In genomic region chr3:131522243-131522642, GRCm38 (mm10) we compare ENCODE assay signal across 19 mouse cellular contexts. TPM values are rescaled to one million over a fixed set of nuclear protein-coding genes. Genes with fewer than 3 reads are reported as not detected.
DNase-seq lines count a peak whose midpoint lies in the region; ATAC-seq and TF ChIP-seq lines count a peak whose summit lies in the region.
"Had no signal": no experiment of that assay in that cellular context is flagged by ENCODE, and none has a peak within 500 bp of the region (broad histone marks: within the 10 kb centered on the region; RNA-seq: fewer than 3 reads in every experiment).

No protein-coding gene starts in this region.

- no peaks in the 10 kb centered on the region for H3K4me1 ChIP-seq in heart, embryonic 11.5 days (ENCODE audit: control insufficient read depth, insufficient read depth, low read length)
- no peaks in the 10 kb centered on the region for H3K4me1 ChIP-seq in midbrain, embryonic 11.5 days (ENCODE audit: control insufficient read depth, insufficient read depth, low read length)
- H3K4me1 ChIP-seq in midbrain, embryonic 15.5 days, result no peaks in the 10 kb centered on the region
- peaks cover 18% of the 10 kb centered on the region; the same call in 1 of the 2 replicates for H3K4me1 ChIP-seq in lung, embryonic 15.5 days
- H3K4me1 ChIP-seq: hindbrain, embryonic 12.5 days; neural tube, embryonic 13.5 days had no signal

- no peak for ATAC-seq in heart, embryonic 11.5 days (replicated peaks; ENCODE audit: insufficient number of reproducible peaks, low FRiP score, low TSS enrichment)
- no peak for ATAC-seq in midbrain, embryonic 11.5 days (ENCODE audit: low FRiP score)
- ATAC-seq in midbrain, embryonic 15.5 days (replicated peaks), result no peak
- peak; percentile 66; the same call in 1 of the 2 replicates for ATAC-seq in lung, embryonic 15.5 days (ENCODE audit: borderline replicate concordance, extremely low read depth, low FRiP score, low TSS enrichment)
- no peak for ATAC-seq in inflammation-experienced regulatory T-cells, adult 6 months
- ATAC-seq: midbrain, embryonic 16.5 days had no signal

- H3K27me3 ChIP-seq in heart, embryonic 11.5 days (ENCODE audit: control insufficient read depth, insufficient read depth, low read length), result no peaks in the 10 kb centered on the region
- H3K27me3 ChIP-seq in midbrain, embryonic 11.5 days (ENCODE audit: control insufficient read depth, insufficient read depth, low read length), result no peaks in the 10 kb centered on the region
- H3K27me3 ChIP-seq in midbrain, embryonic 15.5 days (replicated peaks), result no peaks in the 10 kb centered on the region
- H3K27me3 ChIP-seq in lung, embryonic 15.5 days, result no peaks in the 10 kb centered on the region
- no peaks in the 10 kb centered on the region for H3K27me3 ChIP-seq in myocyte (ENCODE audit: control insufficient read depth, insufficient read depth, insufficient read length)
- H3K27me3 ChIP-seq: heart, embryonic 15.5 days; hindbrain, embryonic 12.5 days; neural tube, embryonic 13.5 days had no signal

- no peak overlapping the region for H3K27ac ChIP-seq in heart, embryonic 11.5 days (ENCODE audit: low read depth, low read length)
- no peak overlapping the region for H3K27ac ChIP-seq in midbrain, embryonic 11.5 days (ENCODE audit: low read depth, low read length)
- no peak overlapping the region for H3K27ac ChIP-seq in midbrain, embryonic 15.5 days
- H3K27ac ChIP-seq in lung, embryonic 15.5 days, result peak overlapping the region; percentile 27; the same call in 1 of the 2 replicates
- H3K27ac ChIP-seq: forebrain, embryonic 10.5 days; heart, embryonic 15.5 days; hindbrain, embryonic 12.5 days; left cerebral cortex, adult 2 months; macrophage; neural tube, embryonic 13.5 days had no signal

- H3ac ChIP-seq in myocyte (ENCODE audit: control insufficient read depth, insufficient read length), result no peak overlapping the region

- 60% methylated on average over 7 of the region's 7 CpGs for WGBS in heart, embryonic 11.5 days (ENCODE audit: insufficient replicate concordance)
- 89% methylated on average over 7 of the region's 7 CpGs for WGBS in midbrain, embryonic 11.5 days
- WGBS in midbrain, embryonic 15.5 days, result 82% methylated on average over 7 of the region's 7 CpGs
- 22% methylated on average over 7 of the region's 7 CpGs for WGBS in lung, embryonic 15.5 days

- H3K4me3 ChIP-seq in heart, embryonic 11.5 days (ENCODE audit: low read depth, low read length), result no peak overlapping the region
- H3K4me3 ChIP-seq in midbrain, embryonic 11.5 days (ENCODE audit: low read depth, low read length), result no peak overlapping the region
- no peak overlapping the region for H3K4me3 ChIP-seq in midbrain, embryonic 15.5 days
- H3K4me3 ChIP-seq in lung, embryonic 15.5 days, result no peak overlapping the region
- H3K4me3 ChIP-seq in myocyte, result no peak overlapping the region
- H3K4me3 ChIP-seq: forebrain, embryonic 10.5 days; heart, embryonic 15.5 days; hindbrain, embryonic 12.5 days; left cerebral cortex, adult 2 months; neural tube, embryonic 13.5 days had no signal

- DNase-seq in heart, adult 11 months, result peak; percentile 13
- peak; percentile 65 for DNase-seq in midbrain, embryonic 11.5 days (ENCODE audit: low spot score, missing footprints)
- DNase-seq in cerebellum, adult 9-11 months, result no peak
- DNase-seq: cerebellum, postnatal 25 days; gastrocnemius, postnatal 14 days; kidney, adult 18-20 months; liver had no signal

- no peaks in the 10 kb centered on the region for H3K9me3 ChIP-seq in heart, embryonic 11.5 days (replicated peaks; ENCODE audit: control insufficient read depth, low read length)
- no peaks in the 10 kb centered on the region for H3K9me3 ChIP-seq in midbrain, embryonic 11.5 days (ENCODE audit: control insufficient read depth, low read length)
- H3K9me3 ChIP-seq in midbrain, embryonic 15.5 days, result no peaks in the 10 kb centered on the region
- H3K9me3 ChIP-seq in lung, embryonic 15.5 days, result no peaks in the 10 kb centered on the region
- H3K9me3 ChIP-seq: forebrain, embryonic 10.5 days; heart, embryonic 15.5 days; hindbrain, embryonic 12.5 days; neural tube, embryonic 13.5 days had no signal

- H3K79me2 ChIP-seq in myocyte (ENCODE audit: control insufficient read depth, insufficient read depth), result no peaks in the 10 kb centered on the region

- no peak overlapping the region for H3K9ac ChIP-seq in heart, embryonic 11.5 days (ENCODE audit: low read depth, low read length)
- no peak overlapping the region for H3K9ac ChIP-seq in midbrain, embryonic 11.5 days (ENCODE audit: low read length)
- no peak overlapping the region for H3K9ac ChIP-seq in midbrain, embryonic 15.5 days
- H3K9ac ChIP-seq in lung, embryonic 15.5 days, result no peak overlapping the region
- H3K9ac ChIP-seq: heart, embryonic 15.5 days; hindbrain, embryonic 12.5 days; neural tube, embryonic 13.5 days had no signal

- H3K4me2 ChIP-seq in heart, embryonic 11.5 days, result no peak overlapping the region
- no peak overlapping the region for H3K4me2 ChIP-seq in midbrain, embryonic 11.5 days
- no peak overlapping the region for H3K4me2 ChIP-seq in midbrain, embryonic 15.5 days
- H3K4me2 ChIP-seq in lung, embryonic 15.5 days, result no peak overlapping the region
- H3K4me2 ChIP-seq in myocyte (ENCODE audit: low read depth), result peak overlapping the region; percentile 52
- H3K4me2 ChIP-seq: heart, embryonic 15.5 days; hindbrain, embryonic 12.5 days; neural tube, embryonic 13.5 days had no signal

- H3K36me3 ChIP-seq in heart, embryonic 11.5 days (ENCODE audit: control insufficient read depth, insufficient read depth, low read length), result no peaks in the 10 kb centered on the region
- no peaks in the 10 kb centered on the region for H3K36me3 ChIP-seq in midbrain, embryonic 11.5 days (ENCODE audit: control insufficient read depth, insufficient read depth, low read length)
- H3K36me3 ChIP-seq in midbrain, embryonic 15.5 days (replicated peaks), result no peaks in the 10 kb centered on the region
- no peaks in the 10 kb centered on the region for H3K36me3 ChIP-seq in lung, embryonic 15.5 days
- H3K36me3 ChIP-seq in myocyte (ENCODE audit: control insufficient read depth, insufficient read depth), result no peaks in the 10 kb centered on the region
- H3K36me3 ChIP-seq: forebrain, embryonic 10.5 days; heart, embryonic 15.5 days; hindbrain, embryonic 12.5 days; neural tube, embryonic 13.5 days had no signal

- no peak for TF ChIP-seq POLR2A in myocyte (IDR thresholded peaks at IDR 0.05; ENCODE audit: insufficient read length, low read depth)

TF ChIP-seq in myocyte, 11 proteins besides CTCF, POLR2A, EP300 and RAD21:
- TF ChIP-seq MAX (IDR thresholded peaks at IDR 0.05; ENCODE audit: low read depth), result no peak
- TF ChIP-seq MYOG (IDR thresholded peaks at IDR 0.05; ENCODE audit: control insufficient read depth in 1 of 3, insufficient read depth in 1 of 3, insufficient read length in 2 of 3, low read depth in 2 of 3), result no peak
- TF ChIP-seq POLR2AphosphoS2 (IDR thresholded peaks at IDR 0.05; ENCODE audit: insufficient read length, low read depth), result no peak
- TF ChIP-seq MYOD1 (IDR thresholded peaks at IDR 0.05; ENCODE audit: control insufficient read depth in 1 of 3, insufficient read length in 2 of 3, low read depth in 2 of 3), result no peak
- TF ChIP-seq E2F4 (IDR thresholded peaks at IDR 0.05; ENCODE audit: insufficient read depth), result no peak
- TF ChIP-seq USF1 (IDR thresholded peaks at IDR 0.05; ENCODE audit: low read depth), result no peak
- TF ChIP-seq TCF12 (IDR thresholded peaks at IDR 0.05; ENCODE audit: insufficient read depth, poor library complexity, severe bottlenecking), result no peak
- 0 out of 2 replicates have a peak, but pooled peaks have one; percentile 40 for TF ChIP-seq CEBPB (IDR thresholded peaks at IDR 0.05; ENCODE audit: insufficient read depth, poor library complexity, severe bottlenecking)

RNA-seq across cellular contexts. Expression of gene Sgms2, which starts 31.0 kb away (rescaled TPM):
- 1.1 and 1.3 TPM in 2 replicates for polyA plus RNA-seq in heart, embryonic 11.5 days (2014; fragmentation: Nextera tagmentation; extraction: Ambion mirVana)
- polyA plus RNA-seq in midbrain, embryonic 11.5 days (2014; fragmentation: Nextera tagmentation; extraction: Ambion mirVana), result 0.70 and 1.1 TPM in 2 replicates
- 1.4 TPM in 2 replicates for polyA plus RNA-seq in midbrain, embryonic 15.5 days (2015; fragmentation: Nextera tagmentation; extraction: Ambion mirVana)
- 2.9 and 3.5 TPM in 2 replicates for polyA plus RNA-seq in lung, embryonic 15.5 days (2015; fragmentation: Nextera tagmentation; extraction: Ambion mirVana)
- 4.2 TPM for polyA plus RNA-seq in myocyte (2012; fragmentation: generic; extraction: Trizol)
- polyA plus RNA-seq in inflammation-experienced regulatory T-cells, adult 6 months (2017; shearing (Covaris generic)), result under 1 TPM in 2 of 3 experiments, not detected in 1; 0.06 to 0.09 TPM

RNA-seq across cellular contexts. Expression of gene Papss1, which starts 42.3 kb away (rescaled TPM):
- polyA plus RNA-seq in heart, embryonic 11.5 days (2014; fragmentation: Nextera tagmentation; extraction: Ambion mirVana), result 43.8 and 44.9 TPM in 2 replicates
- polyA plus RNA-seq in midbrain, embryonic 11.5 days (2014; fragmentation: Nextera tagmentation; extraction: Ambion mirVana), result 72.5 and 82.4 TPM in 2 replicates
- polyA plus RNA-seq in midbrain, embryonic 15.5 days (2015; fragmentation: Nextera tagmentation; extraction: Ambion mirVana), result 117 and 124 TPM in 2 replicates
- 94.6 and 104 TPM in 2 replicates for polyA plus RNA-seq in lung, embryonic 15.5 days (2015; fragmentation: Nextera tagmentation; extraction: Ambion mirVana)
- 48.7 TPM for polyA plus RNA-seq in myocyte (2012; fragmentation: generic; extraction: Trizol)
- 10 to 100 TPM; 20.0 to 29.9 (median 20.4) TPM for polyA plus RNA-seq in inflammation-experienced regulatory T-cells, adult 6 months (2017; shearing (Covaris generic))
